Mouse (Mus musculus) layer of hippocampus, adult 6 months (tissue): ENCODE measurements around the gene Olfr645. TPM values are rescaled to one million over a fixed set of nuclear protein-coding genes. Genes with fewer than 3 reads are reported as not detected.

Experiments used
- long read RNA-seq, 2 experiments: library from polyadenylated mRNA; unstranded; transcript quantifications; one replicate each; pipeline ENCODE4 v2.0.0; 2019 to 2020
- polyA plus RNA-seq: library from polyadenylated mRNA; unstranded; fragments of <200 nt; fragmentation: Nextera tagmentation; gene quantifications from 2 replicates; pipeline ENCODE4 v1.2.3, GENCODE M21; 2021

Gene Olfr645
- polyA plus RNA-seq, result not detected in 2 replicates
- long read RNA-seq, experiment 1, result 0 reads
- long read RNA-seq, experiment 2, result 0 reads

DNA sequence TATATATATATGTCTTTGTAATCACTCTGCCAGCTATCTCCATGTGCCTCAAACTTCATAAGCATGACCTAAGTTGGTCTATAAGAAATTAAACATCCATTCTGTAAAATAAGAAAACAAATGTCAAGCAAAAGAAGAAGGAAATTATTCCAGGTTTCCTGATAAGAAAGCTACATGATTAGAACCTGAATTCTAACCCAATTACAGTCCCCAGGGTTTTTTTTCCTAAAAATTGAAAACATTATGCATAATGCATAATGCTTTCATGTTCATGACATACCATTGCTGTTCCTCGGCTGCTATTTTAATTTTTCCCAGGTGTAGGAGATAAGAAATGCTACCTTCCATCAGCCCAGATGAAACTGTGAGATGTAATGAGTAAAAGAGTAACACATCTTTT lies at the start of gene Olfr645:
TSS of gene Olfr645 (minus strand) at position 101 of the 400 bp plus-strand sequence.

DNA sequence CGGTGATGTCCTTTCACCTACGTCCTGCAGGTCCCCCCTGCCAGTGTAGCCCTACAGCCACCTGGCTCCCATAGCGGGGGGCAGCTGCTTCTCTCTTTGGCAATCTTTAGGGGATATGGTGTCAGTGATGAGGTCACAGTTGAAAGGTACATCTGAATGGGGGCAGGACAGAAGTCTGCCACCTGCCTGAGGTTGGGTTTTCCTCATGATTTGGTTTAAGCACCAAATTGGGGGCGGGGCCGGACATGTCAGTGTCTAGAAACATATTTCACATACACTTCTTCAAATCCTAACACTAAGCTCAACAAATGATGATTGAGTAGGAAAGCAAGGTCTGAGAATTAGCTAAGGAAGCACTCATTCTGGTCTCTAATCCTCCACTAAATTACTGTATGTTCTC lies 44.5 kb upstream of the Olfr645 start, which contains the start of gene Ubqln5:
TSS of gene Ubqln5 (minus strand) at position 101 of the 400 bp plus-strand sequence.

DNA sequence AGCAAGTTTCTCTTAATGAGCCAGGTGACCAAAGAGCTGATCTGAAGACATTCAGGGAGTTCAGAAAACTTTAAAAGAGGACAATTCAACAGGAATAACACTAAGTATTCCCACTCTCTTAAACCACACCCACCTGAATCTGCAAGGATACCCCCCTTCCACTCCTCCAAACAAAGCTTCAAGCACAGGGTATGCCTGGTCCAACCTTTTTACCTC lies 19.4 kb upstream of the Olfr645 start, which contains the start of gene Olfr646:
TSS of gene Olfr646 (plus strand) at position 117 of the 216 bp plus-strand sequence.

DNA sequence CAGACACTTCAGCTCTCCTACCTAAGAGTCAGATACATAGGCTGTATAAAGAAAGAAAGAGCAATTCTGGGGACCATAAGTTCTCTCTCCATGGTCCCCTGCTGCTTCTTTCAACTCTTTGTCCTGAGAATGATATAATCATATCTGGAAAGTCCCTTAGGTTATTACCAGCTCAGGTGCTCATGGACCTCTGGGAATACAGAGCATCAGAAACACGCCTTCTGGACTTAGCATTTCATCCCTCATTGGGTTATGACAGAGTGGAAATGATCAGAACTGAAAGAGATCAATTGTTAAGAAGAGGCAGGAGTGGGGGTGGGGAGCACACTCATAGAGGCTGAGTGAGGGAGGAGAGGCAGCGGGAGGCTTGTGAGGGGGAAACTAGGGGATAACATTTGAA lies 13.5 kb downstream of the Olfr645 start, which contains the start of gene Olfr644:
TSS of gene Olfr644 (minus strand) at position 101 of the 400 bp plus-strand sequence.

DNA sequence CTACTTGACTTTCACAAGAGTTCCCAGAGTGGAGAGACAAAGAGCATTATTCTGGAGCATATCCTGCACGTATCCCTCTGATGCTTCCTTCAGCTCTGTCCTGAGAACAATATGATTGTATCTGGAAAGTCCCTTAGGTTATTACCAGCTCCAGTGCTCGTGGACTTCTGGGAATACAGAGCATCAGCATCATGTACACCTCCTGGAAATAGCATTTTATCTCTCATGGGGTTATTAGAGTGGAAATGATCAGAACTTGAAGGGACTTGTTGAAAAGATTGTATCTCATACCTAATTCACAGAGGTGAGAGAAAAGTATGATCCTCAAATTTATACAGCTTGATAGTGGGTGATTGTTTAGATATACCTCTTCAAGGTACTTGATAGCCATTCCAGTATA lies 23.9 kb downstream of the Olfr645 start, which contains the start of gene 4930516K23Rik:
TSS of gene 4930516K23Rik (minus strand) at position 101 of the 400 bp plus-strand sequence.

DNA sequence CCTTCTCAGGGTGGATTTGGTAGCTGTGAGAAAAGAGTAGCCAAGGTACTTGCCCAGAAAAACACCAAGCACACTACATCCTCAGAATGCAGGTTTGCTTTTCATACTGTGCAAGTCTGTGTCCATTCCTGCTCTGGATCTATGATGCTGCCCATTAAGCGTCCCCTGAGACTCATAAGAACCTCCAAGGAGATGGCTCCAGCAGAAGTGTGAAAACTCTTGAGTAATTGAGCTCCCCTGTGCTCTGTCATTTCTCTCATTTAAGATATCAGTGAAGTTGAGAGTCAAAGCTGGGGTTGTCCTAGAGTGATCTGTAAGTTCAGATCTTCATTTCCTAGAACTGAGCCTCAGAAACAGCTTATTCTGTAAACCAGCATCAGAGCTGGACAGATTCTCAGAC lies 32.7 kb downstream of the Olfr645 start, which contains the start of gene Olfr642:
TSS of gene Olfr642 (minus strand) at position 101 of the 400 bp plus-strand sequence.

DNA sequence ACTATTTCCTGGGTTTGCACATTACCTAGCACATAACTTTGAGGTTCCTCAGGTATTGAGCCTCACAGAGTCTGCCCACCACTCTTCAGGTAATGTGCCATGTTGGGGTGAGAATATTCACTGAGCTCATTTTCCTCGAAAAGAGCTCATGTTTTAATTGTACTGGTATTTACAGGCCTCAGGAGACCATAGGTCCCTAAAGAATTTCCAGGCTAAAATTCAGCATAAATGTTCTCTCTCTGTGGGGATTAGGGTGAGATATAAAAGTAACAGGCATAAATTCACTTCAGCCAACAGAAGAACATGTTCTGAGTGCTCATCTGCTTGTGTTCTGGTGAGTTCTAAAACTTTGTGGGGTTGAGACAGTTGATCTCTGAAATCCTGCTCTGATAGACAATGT lies 50.1 kb downstream of the Olfr645 start, which contains the start of gene Olfr641:
TSS of gene Olfr641 (plus strand) at position 301 of the 400 bp plus-strand sequence.

Other genes with a start within 250 kb of the Olfr645 start
- not detected in 2 replicates for gene Hbb-bh2, start 244.9 kb downstream of the Olfr645 start, polyA plus RNA-seq
- not detected in 2 replicates for gene Hbb-bh1, start 242.3 kb downstream of the Olfr645 start, polyA plus RNA-seq
- gene Hbb-y, start 232.2 kb downstream of the Olfr645 start, polyA plus RNA-seq, result not detected in 2 replicates
- not detected in 2 replicates for gene Olfr66, start 199.2 kb downstream of the Olfr645 start, polyA plus RNA-seq
- not detected in 2 replicates for gene Olfr64, start 191.0 kb downstream of the Olfr645 start, polyA plus RNA-seq
- not detected in 2 replicates for gene Olfr65, start 182.0 kb downstream of the Olfr645 start, polyA plus RNA-seq
- gene Olfr631, start 156.6 kb downstream of the Olfr645 start, polyA plus RNA-seq, result not detected in 2 replicates
- gene Olfr632, start 151.1 kb downstream of the Olfr645 start, polyA plus RNA-seq, result not detected in 2 replicates
- not detected in 2 replicates for gene Olfr633, start 141.0 kb downstream of the Olfr645 start, polyA plus RNA-seq
- not detected in 2 replicates for gene Olfr635, start 114.3 kb downstream of the Olfr645 start, polyA plus RNA-seq
- gene Olfr638, start 86.7 kb downstream of the Olfr645 start, polyA plus RNA-seq, result not detected in 2 replicates
- gene Olfr639, start 68.2 kb downstream of the Olfr645 start, polyA plus RNA-seq, result not detected in 2 replicates
- gene Olfr640, start 59.9 kb downstream of the Olfr645 start, polyA plus RNA-seq, result not detected in 2 replicates
- not detected in 2 replicates for gene Olfr641, start 50.0 kb downstream of the Olfr645 start, polyA plus RNA-seq
- not detected in 2 replicates for gene Olfr642, start 32.8 kb downstream of the Olfr645 start, polyA plus RNA-seq
- gene 4930516K23Rik, start 24.0 kb downstream of the Olfr645 start, polyA plus RNA-seq, result not detected in 2 replicates
- not detected in 2 replicates for gene Olfr644, start 13.6 kb downstream of the Olfr645 start, polyA plus RNA-seq
- gene Olfr646, start 19.4 kb upstream of the Olfr645 start, polyA plus RNA-seq, result not detected in 2 replicates
- not detected in 2 replicates for gene Ubqln5, start 44.4 kb upstream of the Olfr645 start, polyA plus RNA-seq
- not detected in 2 replicates for gene Olfr643, start 51.9 kb upstream of the Olfr645 start, polyA plus RNA-seq
- gene Ubqln3, start 57.8 kb upstream of the Olfr645 start, polyA plus RNA-seq, result not detected in 2 replicates
- gene Ubqlnl, start 65.1 kb upstream of the Olfr645 start, polyA plus RNA-seq, result not detected in 2 replicates
- gene Olfm5, start 79.4 kb upstream of the Olfr645 start, polyA plus RNA-seq, result not detected in 2 replicates
- gene Olfr648, start 97.9 kb upstream of the Olfr645 start, polyA plus RNA-seq, result not detected in 2 replicates
- not detected in 2 replicates for gene Olfr649, start 110.5 kb upstream of the Olfr645 start, polyA plus RNA-seq
- 0.15 and 0.18 TPM in 2 replicates for gene Trim6, start 133.3 kb upstream of the Olfr645 start, polyA plus RNA-seq
- gene Trim34a, start 159.0 kb upstream of the Olfr645 start, polyA plus RNA-seq, result 1.2 and 2.2 TPM in 2 replicates
- 0.15 and 0.21 TPM in 2 replicates for gene Trim5, start 202.6 kb upstream of the Olfr645 start, polyA plus RNA-seq
- 1.8 and 2.5 TPM in 2 replicates for gene Trim12a, start 230.0 kb upstream of the Olfr645 start, polyA plus RNA-seq
- gene Trim34b, start 244.0 kb upstream of the Olfr645 start, polyA plus RNA-seq, result 0.15 TPM in 1 of 2 replicates, not detected in the other